Mouse (Mus musculus) stomach, postnatal 0 days (tissue): ENCODE data around the gene Olfr1458. TPM values are rescaled to one million over a fixed set of nuclear protein-coding genes. Genes with fewer than 3 reads are reported as not detected.

Experiments used
- ATAC-seq: fragments of 200-750 bp; cut with Nextera tagmentation; 2 replicates; pipeline ENCODE4 v1.8.0; 2017; ENCODE audit not compliant: low FRiP score, low TSS enrichment
- DNase-seq: peaks from one replicate; pipeline ENCODE4 v3.0.0-alpha.2; 2016; ENCODE audit warnings: low spot score
- H3K27ac ChIP-seq: fragments of 300-500 bp; sonication (generic); replicated peaks from 2 replicates; pipeline ENCODE4 v1.5.1; 2014; ENCODE audit warnings: mild to moderate bottlenecking, control low read depth
- H3K27me3 ChIP-seq: fragments of 300-500 bp; sonication (generic); 2 replicates; pipeline ENCODE4 v1.6.1; 2014; ENCODE audit warnings: low read length; ENCODE audit not compliant: control insufficient read depth, insufficient read depth
- H3K36me3 ChIP-seq: fragments of 300-500 bp; sonication (generic); 2 replicates; pipeline ENCODE4 v1.6.1; 2014; ENCODE audit warnings: low read length, mixed read lengths; ENCODE audit not compliant: control insufficient read depth, insufficient read depth
- H3K4me1 ChIP-seq: fragments of 300-500 bp; sonication (generic); replicated peaks from 2 replicates; pipeline ENCODE4 v1.6.1; 2014; ENCODE audit warnings: antibody characterized with exemption; ENCODE audit not compliant: control insufficient read depth, insufficient read depth
- H3K4me2 ChIP-seq: fragments of 300-500 bp; sonication (generic); replicated peaks from 2 replicates; pipeline ENCODE4 v1.6.1; 2014; ENCODE audit warnings: low read depth, mild to moderate bottlenecking, control low read depth, moderate library complexity
- H3K4me3 ChIP-seq: fragments of 300-500 bp; sonication (generic); 2 replicates; pipeline ENCODE4 v1.5.1; 2014; ENCODE audit warnings: low read depth, low read length, control low read depth
- H3K9ac ChIP-seq: fragments of 300-500 bp; sonication (generic); 2 replicates; pipeline ENCODE4 v1.6.1; 2014; ENCODE audit warnings: mild to moderate bottlenecking, low read length, control low read depth, mixed read lengths
- H3K9me3 ChIP-seq: fragments of 300-500 bp; sonication (generic); 2 replicates; pipeline ENCODE4 v1.6.1; 2016; ENCODE audit warnings: low read length; ENCODE audit not compliant: control insufficient read depth
- CTCF ChIP-seq: IDR thresholded peaks from 2 replicates; pipeline ENCODE4 v1.5.1; 2016; ENCODE audit warnings: antibody characterized with exemption, low read depth, mild to moderate bottlenecking, moderate library complexity
- EP300 ChIP-seq: optimal IDR thresholded peaks from 2 replicates; pipeline ENCODE3; 2016; ENCODE audit warnings: antibody characterized with exemption
- WGBS: fragments of 180-500 bp; shearing (Covaris S2); extraction: QIAGEN DNeasy Blood & Tissue Kit; methylation state at CpG from one replicate; pipeline ENCODE4 v1.1.7; 2014; 5-methylcytosine and 5-hydroxymethylcytosine counted together
- polyA plus RNA-seq: library from polyadenylated mRNA; unstranded; fragments of >200 nt; fragmentation: Nextera tagmentation; extraction: Ambion mirVana; gene quantifications from 2 replicates; pipeline ENCODE4 v1.2.1, GENCODE M21; 2015

Gene Olfr1458
- not detected in 2 replicates for polyA plus RNA-seq

GRCm38 (mm10) chr19:13106675-13107074 is at the start of gene Olfr1458:
Gene Olfr1458 (minus strand): TSS chr19:13106775.
- ATAC-seq: no peak
- Histone ChIP-seq H3K4me2 (no peak within 1 kb of the TSS), H3K9ac (no peak within 1 kb of the TSS), H3K27ac (no peak within 1 kb of the TSS), H3K27me3 (no peaks in the 10 kb centered on the region), H3K4me1 (no peaks in the 10 kb centered on the region), H3K36me3 (no peaks in the 10 kb centered on the region), H3K9me3 (no peaks in the 10 kb centered on the region), H3K4me3 (no peak within 1 kb of the TSS)
- WGBS: 74% methylated on average over 3 of the region's 3 CpGs
- DNase-seq: no peak
- TF ChIP-seq EP300 (no peak), CTCF (no peak)

- H3K4me3 ChIP-seq: no peak within 1 kb of the TSS
- no peaks in the 10 kb centered on the region for H3K4me1 ChIP-seq
- H3K36me3 ChIP-seq: no peaks in the 10 kb centered on the region
- no peak within 1 kb of the TSS for H3K4me2 ChIP-seq
- TF ChIP-seq EP300 (no peak), CTCF (no peak)
- ATAC-seq (no peak), DNase-seq (no peak)
- 67% methylated on average over 1 of the region's 1 CpGs for WGBS
- no peak within 1 kb of the TSS for H3K27ac ChIP-seq
- no peaks in the 10 kb centered on the region for H3K27me3 ChIP-seq
- H3K9me3 ChIP-seq: no peaks in the 10 kb centered on the region
- no peak within 1 kb of the TSS for H3K9ac ChIP-seq
Measured at GRCm38 (mm10) chr19:13149449-13149848, 42.9 kb upstream of the Olfr1458 start, which contains the start of gene Olfr1459. Gene Olfr1459 (minus strand): TSS chr19:13149549.

GRCm38 (mm10) chr19:13097791-13098190 is 8.8 kb downstream of the Olfr1458 start, which contains the start of gene Olfr1457:
Gene Olfr1457 (minus strand): TSS chr19:13097891.
- Histone ChIP-seq H3K36me3 (no peaks in the 10 kb centered on the region), H3K4me1 (no peaks in the 10 kb centered on the region), H3K27ac (no peak within 1 kb of the TSS), H3K27me3 (no peaks in the 10 kb centered on the region), H3K9me3 (no peaks in the 10 kb centered on the region), H3K4me2 (no peak within 1 kb of the TSS), H3K4me3 (no peak within 1 kb of the TSS), H3K9ac (no peak within 1 kb of the TSS)
- 66% methylated on average over 2 of the region's 2 CpGs for WGBS
- DNase-seq (no peak), ATAC-seq (no peak)
- TF ChIP-seq CTCF (no peak), EP300 (no peak)

GRCm38 (mm10) chr19:13093908-13094307 is 12.7 kb downstream of the Olfr1458 start:
- H3K36me3 ChIP-seq: no peaks in the 10 kb centered on the region
- H3K4me2 ChIP-seq: no peak overlapping the region
- H3K9ac ChIP-seq: no peak overlapping the region
- H3K4me1 ChIP-seq: no peaks in the 10 kb centered on the region
- H3K27me3 ChIP-seq: no peaks in the 10 kb centered on the region
- 89% methylated on average over 1 of the region's 1 CpGs for WGBS
- DNase-seq: no peak
- H3K27ac ChIP-seq: no peak overlapping the region
- TF ChIP-seq CTCF (no peak), EP300 (no peak)
- no peak for ATAC-seq
- no peaks in the 10 kb centered on the region for H3K9me3 ChIP-seq
- no peak overlapping the region for H3K4me3 ChIP-seq

GRCm38 (mm10) chr19:13060310-13060709 is 46.3 kb downstream of the Olfr1458 start, which contains the start of gene Olfr1454:
Gene Olfr1454 (plus strand): TSS chr19:13060610.
- DNase-seq (no peak), ATAC-seq (no peak)
- Histone ChIP-seq H3K9me3 (no peaks in the 10 kb centered on the region), H3K27me3 (no peaks in the 10 kb centered on the region), H3K4me3 (no peak within 1 kb of the TSS), H3K4me2 (no peak within 1 kb of the TSS), H3K4me1 (no peaks in the 10 kb centered on the region), H3K27ac (no peak within 1 kb of the TSS), H3K36me3 (no peaks in the 10 kb centered on the region), H3K9ac (no peak within 1 kb of the TSS)
- WGBS: 67% methylated on average over 2 of the region's 2 CpGs
- TF ChIP-seq CTCF (no peak), EP300 (no peak)

Other genes starting within 250 kb of the Olfr1458 start
- not detected in 2 replicates for gene Olfr1444, start 249.5 kb downstream of the Olfr1458 start, polyA plus RNA-seq
- gene Olfr1445, start 222.9 kb downstream of the Olfr1458 start, polyA plus RNA-seq: not detected in 2 replicates
- not detected in 2 replicates for gene Olfr1446, start 213.3 kb downstream of the Olfr1458 start, polyA plus RNA-seq
- gene Olfr1447, start 203.0 kb downstream of the Olfr1458 start, polyA plus RNA-seq: not detected in 2 replicates
- gene Olfr1448, start 182.4 kb downstream of the Olfr1458 start, polyA plus RNA-seq: not detected in 2 replicates
- not detected in 2 replicates for gene Olfr1449, start 175.9 kb downstream of the Olfr1458 start, polyA plus RNA-seq
- gene Olfr1450, start 156.5 kb downstream of the Olfr1458 start, polyA plus RNA-seq: not detected in 2 replicates
- not detected in 2 replicates for gene Olfr1451, start 111.8 kb downstream of the Olfr1458 start, polyA plus RNA-seq
- gene Olfr1453, start 78.4 kb downstream of the Olfr1458 start, polyA plus RNA-seq: not detected in 2 replicates
- gene Olfr1454, start 46.2 kb downstream of the Olfr1458 start, polyA plus RNA-seq: not detected in 2 replicates
- not detected in 2 replicates for gene Olfr1457, start 8.9 kb downstream of the Olfr1458 start, polyA plus RNA-seq
- 0.02 TPM in 1 of 2 replicates, not detected in the other for gene Olfr1459, start 42.8 kb upstream of the Olfr1458 start, polyA plus RNA-seq
- not detected in 2 replicates for gene Olfr1461, start 56.2 kb upstream of the Olfr1458 start, polyA plus RNA-seq
- not detected in 2 replicates for gene Olfr1462, start 79.0 kb upstream of the Olfr1458 start, polyA plus RNA-seq
- gene Olfr1463, start 124.6 kb upstream of the Olfr1458 start, polyA plus RNA-seq: not detected in 2 replicates
- not detected in 2 replicates for gene Olfr1465, start 208.8 kb upstream of the Olfr1458 start, polyA plus RNA-seq
- not detected in 2 replicates for gene Olfr1466, start 232.1 kb upstream of the Olfr1458 start, polyA plus RNA-seq